Mouse (Mus musculus) thymus, adult 2 months (tissue): ENCODE measurements around the gene Rcsd1. TPM values are rescaled to one million over a fixed set of nuclear protein-coding genes. Genes with fewer than 3 reads are reported as not detected.

Experiments
- DNase-seq: peaks from one replicate; pipeline ENCODE4 v3.0.0; 2021
- H3K27ac ChIP-seq: fragments of 200-500 bp; 2 replicates; pipeline ENCODE4 v1.5.1; 2012; ENCODE audit warnings: low read length, control low read depth; ENCODE audit not compliant: control insufficient read depth, insufficient read depth
- H3K27me3 ChIP-seq: fragments of 200-500 bp; 2 replicates; pipeline ENCODE4 v1.6.1; 2012; ENCODE audit warnings: mild to moderate bottlenecking, low read length, moderate library complexity, mixed read lengths; ENCODE audit not compliant: control insufficient read depth, insufficient read depth
- H3K36me3 ChIP-seq: fragments of 200-500 bp; 2 replicates; pipeline ENCODE4 v1.6.1; 2012; ENCODE audit warnings: mild to moderate bottlenecking, low read length, moderate library complexity; ENCODE audit not compliant: control insufficient read depth, insufficient read depth
- H3K4me1 ChIP-seq: fragments of 200-500 bp; replicated peaks from 2 replicates; pipeline ENCODE4 v1.6.1; 2012; ENCODE audit warnings: low read length; ENCODE audit not compliant: control insufficient read depth, insufficient read depth
- H3K4me3 ChIP-seq: fragments of 200-500 bp; 2 replicates; pipeline ENCODE4 v1.5.1; 2012; ENCODE audit warnings: mild to moderate bottlenecking, low read length, control low read depth, moderate library complexity; ENCODE audit not compliant: control insufficient read depth, insufficient read depth
- CTCF ChIP-seq: fragments of 200-500 bp; IDR thresholded peaks from 2 replicates; pipeline ENCODE4 v1.5.1; 2012; ENCODE audit warnings: mild to moderate bottlenecking, control low read depth, low read length, moderate library complexity, borderline replicate concordance; ENCODE audit not compliant: control insufficient read depth, poor library complexity, insufficient read depth; ENCODE audit errors: extremely low read depth
- POLR2A ChIP-seq: fragments of 200-500 bp; IDR thresholded peaks from 2 replicates; pipeline ENCODE4 v1.6.1; 2012; ENCODE audit warnings: mild to moderate bottlenecking, low read length, control low read depth, moderate library complexity; ENCODE audit not compliant: control insufficient read depth, poor library complexity, insufficient read depth; ENCODE audit errors: extremely low read depth
- WGBS: fragments of 180-500 bp; shearing (Covaris S2); methylation state at CpG from one replicate; pipeline ENCODE4 v1.1.7; 2018; 5-methylcytosine and 5-hydroxymethylcytosine counted together
- polyA plus RNA-seq: library from polyadenylated mRNA; depleted of rRNA; stranded (reverse); fragments of >200 nt; gene quantifications from 2 replicates; pipeline ENCODE4 v1.2.3, GENCODE M21; 2012; rRNA removed

Gene Rcsd1
- polyA plus RNA-seq, result 220 and 249 TPM in 2 replicates

- TF ChIP-seq POLR2A, result peak; percentile 42; the same call in 1 of the 2 replicates
- TF ChIP-seq CTCF, result no peak
- peak within 1 kb of the TSS; percentile 98 for H3K27ac ChIP-seq
- WGBS, result 6% methylated on average over 5 of the region's 5 CpGs
Measured at GRCm38 (mm10) chr1:165709629-165710256, at the start of gene Rcsd1. Rcsd1 (minus strand) TSS chr1:165709757.

GRCm38 (mm10) chr1:165755194-165755593 is 45.6 kb upstream of the Rcsd1 start:
- no peak for DNase-seq
- Histone ChIP-seq H3K27me3 (no peaks in the 10 kb centered on the region), H3K4me3 (no peak overlapping the region), H3K4me1 (no peaks in the 10 kb centered on the region), H3K27ac (no peak overlapping the region), H3K36me3 (no peaks in the 10 kb centered on the region)
- no peak for TF ChIP-seq POLR2A
- 76% methylated on average over 4 of the region's 4 CpGs for WGBS

More at GRCm38 (mm10) chr1:165709629-165710256, at the start of gene Rcsd1:
- peaks cover 41% of the 10 kb centered on the region for H3K4me1 ChIP-seq
- peak within 1 kb of the TSS; percentile 100 for H3K4me3 ChIP-seq
- H3K36me3 ChIP-seq, result no peaks in the 10 kb centered on the region
- DNase-seq, result peak; percentile 84
- H3K27me3 ChIP-seq, result no peaks in the 10 kb centered on the region

- no peaks in the 10 kb centered on the region for H3K4me1 ChIP-seq
- H3K4me3 ChIP-seq, result no peak overlapping the region
- H3K27me3 ChIP-seq, result no peaks in the 10 kb centered on the region
- TF ChIP-seq CTCF (no peak), POLR2A (no peak)
- 88% methylated on average over 6 of the region's 6 CpGs for WGBS
- no peak for DNase-seq
- H3K27ac ChIP-seq, result no peak overlapping the region
- no peaks in the 10 kb centered on the region for H3K36me3 ChIP-seq
Measured at GRCm38 (mm10) chr1:165754205-165754604, 44.6 kb upstream of the Rcsd1 start.

- WGBS, result 90% methylated on average over 5 of the region's 5 CpGs
- Histone ChIP-seq H3K27me3 (no peaks in the 10 kb centered on the region), H3K27ac (no peak overlapping the region), H3K4me1 (no peaks in the 10 kb centered on the region), H3K36me3 (no peaks in the 10 kb centered on the region), H3K4me3 (no peak overlapping the region)
- DNase-seq, result no peak
- no peak for TF ChIP-seq CTCF
- TF ChIP-seq POLR2A, result no peak
Measured at GRCm38 (mm10) chr1:165751838-165752237, 42.3 kb upstream of the Rcsd1 start.

DNA sequence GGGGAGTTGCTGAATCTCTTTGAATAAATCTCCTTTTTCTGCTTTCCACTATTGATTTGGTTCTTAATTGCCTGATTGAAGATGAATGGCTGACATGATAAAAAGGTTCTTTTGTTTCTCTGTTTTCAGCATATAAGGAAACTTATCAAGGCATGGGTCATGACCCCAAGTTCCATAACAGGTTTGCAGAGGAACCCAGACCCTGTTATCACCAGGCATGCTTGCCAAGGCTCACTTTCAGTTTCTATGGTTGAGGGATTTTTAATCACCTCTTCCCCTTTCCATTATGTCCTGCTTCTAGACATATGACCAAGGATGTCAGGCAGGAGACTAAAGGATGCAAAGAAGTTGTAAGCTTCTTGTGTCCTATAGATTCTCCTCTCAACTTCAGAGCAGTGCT is 41.6 kb upstream of the Rcsd1 start:
- Histone ChIP-seq H3K27ac (no peak overlapping the region), H3K4me3 (no peak overlapping the region), H3K36me3 (no peaks in the 10 kb centered on the region), H3K4me1 (no peaks in the 10 kb centered on the region), H3K27me3 (no peaks in the 10 kb centered on the region)
- no peak for TF ChIP-seq CTCF
- no peak for TF ChIP-seq POLR2A
- no peak for DNase-seq

- 78% methylated on average over 11 of the region's 11 CpGs for WGBS
Measured at GRCm38 (mm10) chr1:165748053-165748452, 38.5 kb upstream of the Rcsd1 start.

GRCm38 (mm10) chr1:165741989-165742388 is 32.4 kb upstream of the Rcsd1 start:
- no peaks in the 10 kb centered on the region for H3K4me1 ChIP-seq
- TF ChIP-seq CTCF (no peak), POLR2A (no peak)
- H3K27me3 ChIP-seq, result no peaks in the 10 kb centered on the region
- H3K36me3 ChIP-seq, result no peaks in the 10 kb centered on the region
- H3K4me3 ChIP-seq, result no peak overlapping the region
- no peak overlapping the region for H3K27ac ChIP-seq
- no peak for DNase-seq
- 95% methylated on average over 8 of the region's 8 CpGs for WGBS

More at GRCm38 (mm10) chr1:165748053-165748452, 38.5 kb upstream of the Rcsd1 start:
- no peaks in the 10 kb centered on the region for H3K27me3 ChIP-seq
- DNase-seq, result no peak
- no peak overlapping the region for H3K27ac ChIP-seq
- no peak for TF ChIP-seq CTCF
- TF ChIP-seq POLR2A, result no peak
- no peak overlapping the region for H3K4me3 ChIP-seq
- H3K4me1 ChIP-seq, result no peaks in the 10 kb centered on the region
- H3K36me3 ChIP-seq, result no peaks in the 10 kb centered on the region
